In the genomic region with DNA sequence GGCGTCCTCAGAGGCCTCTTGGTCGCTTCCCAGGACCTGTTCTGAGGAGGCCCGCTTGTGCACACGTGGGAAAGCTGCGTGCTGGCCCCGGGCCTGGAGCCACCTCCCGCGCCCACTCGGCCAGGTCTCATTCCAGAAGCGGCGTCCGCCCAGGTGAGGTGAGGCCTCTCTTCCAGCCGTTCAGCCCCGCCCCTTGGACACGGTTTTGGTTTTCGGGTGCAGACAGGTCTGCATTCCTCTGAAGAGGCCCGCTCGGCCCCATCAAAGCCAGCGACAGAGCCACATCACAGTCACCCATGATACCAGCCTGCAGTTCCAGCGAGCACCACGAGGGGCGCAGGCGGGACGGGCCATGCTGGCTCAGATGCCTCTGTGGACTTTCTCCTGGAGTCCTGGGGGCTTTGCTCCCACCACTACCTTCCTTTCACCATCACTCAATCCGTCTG, we compare ENCODE assay signal across 8 mouse cellular contexts. TPM values are rescaled to one million over a fixed set of nuclear protein-coding genes. Genes with fewer than 3 reads are reported as not detected.
DNase-seq lines count a peak whose midpoint lies in the region; ATAC-seq lines count a peak whose summit lies in the region.

No protein-coding gene starts in this region.

- ATAC-seq in granulocyte monocyte progenitor cell, adult 5-6 weeks (replicated peaks; ENCODE audit: poor library complexity, severe bottlenecking) = peak; percentile 82
- ATAC-seq in intestine, embryonic 15.5 days = peak; percentile 72
- ATAC-seq in megakaryocyte progenitor cell, adult 5-6 weeks (replicated peaks; ENCODE audit: poor library complexity) = peak; percentile 88

- peaks cover 5% of the 10 kb centered on the region; the same call in 1 of the 2 replicates for H3K4me1 ChIP-seq in intestine, embryonic 15.5 days (replicated peaks)

- 24% methylated on average over 25 of the region's 25 CpGs for WGBS in intestine, embryonic 15.5 days

- H3K4me3 ChIP-seq in intestine, embryonic 15.5 days (replicated peaks) = peak overlapping the region; percentile 27

- no peak overlapping the region for H3K27ac ChIP-seq in intestine, embryonic 15.5 days

- peak overlapping the region; percentile 67 for H3K4me2 ChIP-seq in intestine, embryonic 15.5 days (replicated peaks)

- no peaks in the 10 kb centered on the region for H3K36me3 ChIP-seq in intestine, embryonic 15.5 days

- no peaks in the 10 kb centered on the region for H3K9me3 ChIP-seq in intestine, embryonic 15.5 days

- peak; percentile 69 to 79 for DNase-seq in adrenal gland, adult 18-20 months (ENCODE audit: low spot score in 2 of 2)
- DNase-seq in embryo, embryonic 11 days = peak; percentile 84
- peak; percentile 31 to 82 for DNase-seq in left cerebral cortex, postnatal 10 days (ENCODE audit: extremely low spot score in 1 of 2, low spot score in 2 of 2)
- DNase-seq in right cerebral cortex, postnatal 10 days (ENCODE audit: low spot score in 2 of 2) = peak; percentile 64 to 81
- peak; percentile 88 for DNase-seq in urinary bladder, postnatal 14 days (ENCODE audit: low spot score)

- H3K9ac ChIP-seq in intestine, embryonic 15.5 days = peak overlapping the region; percentile 30; the same call in 1 of the 2 replicates

- 0 out of 2 replicates have a peak, but pooled peaks cover 4% of the 10 kb centered on the region for H3K27me3 ChIP-seq in intestine, embryonic 15.5 days (replicated peaks)

- intact Hi-C loops in left cerebral cortex, postnatal 10 days (cut with DNase I) = no loop called here

RNA-seq across cellular contexts. Expression of gene Klf4, which starts 51.9 kb away (rescaled TPM):
- total RNA-seq in adrenal gland, adult 18-20 months (2021) = 10 to 100 TPM; 13.4 to 37.5 TPM
- total RNA-seq in granulocyte monocyte progenitor cell, adult 5-6 weeks (2014; fragmentation: Nextera tagmentation) = 14.6 and 15.8 TPM in 2 replicates
- total RNA-seq in granulocyte monocyte progenitor cell, adult 5-6 weeks (2017) = 5.4 and 11.2 TPM in 2 replicates
- polyA plus RNA-seq in intestine, embryonic 15.5 days (2015; fragmentation: Nextera tagmentation; extraction: Ambion mirVana) = 9.6 and 12.1 TPM in 2 replicates
- total RNA-seq in left cerebral cortex, postnatal 10 days (2021) = 1 to 10 TPM; 5.8 to 6.8 TPM
- total RNA-seq in megakaryocyte progenitor cell, adult 5-6 weeks (2015) = 12.4 and 23.7 TPM in 2 replicates
- 3.3 and 8.8 TPM in 2 replicates for total RNA-seq in megakaryocyte progenitor cell, adult 5-6 weeks (2017)
